Mouse (Mus musculus) thymus, adult 2 months (tissue): Measurements from ENCODE around the gene Zfyve19. TPM values are rescaled to one million over a fixed set of nuclear protein-coding genes. Genes with fewer than 3 reads are reported as not detected.
A peak's percentile ranks its signal among the peaks of the same experiment; 100 is the strongest.

ENCODE experiments used
- DNase-seq: peaks from one replicate; pipeline ENCODE4 v3.0.0; 2021
- H3K27ac ChIP-seq: fragments of 200-500 bp; 2 replicates; pipeline ENCODE4 v1.5.1; 2012; ENCODE audit warnings: low read length, control low read depth; ENCODE audit not compliant: control insufficient read depth, insufficient read depth
- H3K27me3 ChIP-seq: fragments of 200-500 bp; 2 replicates; pipeline ENCODE4 v1.6.1; 2012; ENCODE audit warnings: mild to moderate bottlenecking, low read length, moderate library complexity, mixed read lengths; ENCODE audit not compliant: control insufficient read depth, insufficient read depth
- H3K36me3 ChIP-seq: fragments of 200-500 bp; 2 replicates; pipeline ENCODE4 v1.6.1; 2012; ENCODE audit warnings: mild to moderate bottlenecking, low read length, moderate library complexity; ENCODE audit not compliant: control insufficient read depth, insufficient read depth
- H3K4me1 ChIP-seq: fragments of 200-500 bp; replicated peaks from 2 replicates; pipeline ENCODE4 v1.6.1; 2012; ENCODE audit warnings: low read length; ENCODE audit not compliant: control insufficient read depth, insufficient read depth
- H3K4me3 ChIP-seq: fragments of 200-500 bp; 2 replicates; pipeline ENCODE4 v1.5.1; 2012; ENCODE audit warnings: mild to moderate bottlenecking, low read length, control low read depth, moderate library complexity; ENCODE audit not compliant: control insufficient read depth, insufficient read depth
- CTCF ChIP-seq: fragments of 200-500 bp; IDR thresholded peaks from 2 replicates; pipeline ENCODE4 v1.5.1; 2012; ENCODE audit warnings: mild to moderate bottlenecking, control low read depth, low read length, moderate library complexity, borderline replicate concordance; ENCODE audit not compliant: control insufficient read depth, poor library complexity, insufficient read depth; ENCODE audit errors: extremely low read depth
- POLR2A ChIP-seq: fragments of 200-500 bp; IDR thresholded peaks from 2 replicates; pipeline ENCODE4 v1.6.1; 2012; ENCODE audit warnings: mild to moderate bottlenecking, low read length, control low read depth, moderate library complexity; ENCODE audit not compliant: control insufficient read depth, poor library complexity, insufficient read depth; ENCODE audit errors: extremely low read depth
- WGBS: fragments of 180-500 bp; shearing (Covaris S2); methylation state at CpG from one replicate; pipeline ENCODE4 v1.1.7; 2018; 5-methylcytosine and 5-hydroxymethylcytosine counted together
- polyA plus RNA-seq: library from polyadenylated mRNA; depleted of rRNA; stranded (reverse); fragments of >200 nt; gene quantifications from 2 replicates; pipeline ENCODE4 v1.2.3, GENCODE M21; 2012; rRNA removed

Gene Zfyve19
- 56.2 and 60.9 TPM in 2 replicates for polyA plus RNA-seq

GRCm38 (mm10) chr2:119208344-119209175 is at the start of gene Zfyve19, which contains the start of gene Dnajc17:
Gene Zfyve19, plus strand, starts transcription at chr2:119208617.
Gene Dnajc17, minus strand, starts transcription at chr2:119208795.
- H3K4me1 ChIP-seq = peaks cover 3% of the 10 kb centered on the region
- H3K4me3 ChIP-seq = peak within 1 kb of the TSS; percentile 90
- under 1% methylated on average over 51 of the region's 51 CpGs for WGBS
- peak; percentile 94 for DNase-seq
- peak within 1 kb of the TSS; percentile 24; the same call in 1 of the 2 replicates for H3K27ac ChIP-seq
- peaks cover 3% of the 10 kb centered on the region; the same call in 1 of the 2 replicates for H3K36me3 ChIP-seq
- TF ChIP-seq POLR2A (peak; percentile 51; the same call in 1 of the 2 replicates), CTCF (0 out of 2 replicates have a peak, but pooled peaks have one; percentile 50)
- no peaks in the 10 kb centered on the region for H3K27me3 ChIP-seq

DNA sequence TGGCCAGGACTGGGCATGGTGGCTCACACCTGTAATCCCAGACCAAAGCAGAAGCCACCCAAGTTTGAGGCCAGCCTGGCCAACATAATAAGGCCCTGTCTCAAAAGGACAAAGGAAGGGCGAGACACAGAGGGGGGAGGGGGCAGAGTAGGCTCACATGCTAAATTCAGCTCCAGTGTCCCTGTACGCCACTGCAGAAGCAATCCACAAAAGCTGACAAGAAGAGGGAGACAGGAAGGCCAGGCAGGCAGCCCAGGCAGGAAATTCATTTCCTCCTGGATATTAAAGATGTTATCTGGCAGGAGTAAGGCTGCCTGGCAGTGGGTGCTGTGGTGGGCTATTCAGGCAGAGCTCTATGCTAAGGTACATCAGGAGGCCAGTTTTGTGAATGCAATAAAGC is 47.2 kb upstream of the Zfyve19 start:
- DNase-seq = no peak
- WGBS = 77% methylated on average over 2 of the region's 2 CpGs
- Histone ChIP-seq H3K27ac (no peak overlapping the region), H3K4me3 (no peak overlapping the region), H3K27me3 (no peaks in the 10 kb centered on the region), H3K36me3 (no peaks in the 10 kb centered on the region), H3K4me1 (0 out of 2 replicates have a peak, but pooled peaks cover under 1% of the 10 kb centered on the region)
- TF ChIP-seq POLR2A (no peak), CTCF (no peak)

DNA sequence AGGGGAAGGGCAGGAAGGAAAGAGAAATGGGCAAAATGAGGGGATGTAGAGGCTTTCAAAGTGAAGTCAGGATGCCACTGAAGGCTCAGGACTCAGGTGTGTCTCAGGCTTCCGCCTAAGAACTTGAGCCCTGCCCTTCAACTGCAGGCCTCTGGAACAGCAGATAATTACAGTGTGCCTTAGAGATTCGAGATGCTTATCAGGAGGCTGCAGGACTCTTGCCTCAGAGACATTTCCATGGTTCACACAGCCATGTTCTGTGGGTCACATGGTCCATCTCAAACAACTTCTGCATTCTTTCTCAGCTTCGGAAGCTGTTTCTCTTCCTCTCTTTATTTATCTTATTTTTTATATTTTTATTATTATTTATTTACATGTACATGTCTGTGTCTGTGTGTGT is 45.3 kb upstream of the Zfyve19 start:
- TF ChIP-seq POLR2A (no peak), CTCF (no peak)
- no peak for DNase-seq
- WGBS = 26% methylated on average over 3 of the region's 3 CpGs
- Histone ChIP-seq H3K27me3 (peaks cover 6% of the 10 kb centered on the region; the same call in 1 of the 2 replicates), H3K27ac (no peak overlapping the region), H3K4me1 (peaks cover 11% of the 10 kb centered on the region), H3K36me3 (no peaks in the 10 kb centered on the region), H3K4me3 (no peak overlapping the region)

DNA sequence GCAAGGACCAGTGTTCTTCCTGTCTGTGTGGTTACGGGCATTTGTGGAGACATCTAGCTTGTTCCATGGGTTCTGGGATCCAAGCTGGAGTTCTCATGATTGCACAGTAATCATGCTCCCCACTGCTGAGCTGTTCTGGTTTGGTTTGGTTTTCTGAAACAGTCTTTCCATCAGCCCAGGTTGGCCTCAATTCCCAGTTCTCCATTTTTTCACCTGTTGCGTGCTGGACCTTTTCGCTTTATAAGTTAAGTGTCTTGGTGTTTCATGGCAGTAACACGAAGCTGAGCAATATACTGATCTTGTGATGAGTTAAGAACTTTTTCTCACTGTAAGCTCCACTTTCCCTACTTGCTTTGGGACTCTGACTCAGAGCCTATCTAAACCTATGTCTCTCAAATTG is 44.4 kb upstream of the Zfyve19 start:
- no peaks in the 10 kb centered on the region for H3K36me3 ChIP-seq
- H3K27ac ChIP-seq = no peak overlapping the region
- no peak for DNase-seq
- peaks cover 6% of the 10 kb centered on the region; the same call in 1 of the 2 replicates for H3K27me3 ChIP-seq
- 96% methylated on average over 4 of the region's 4 CpGs for WGBS
- TF ChIP-seq POLR2A (no peak), CTCF (no peak)
- H3K4me3 ChIP-seq = no peak overlapping the region
- H3K4me1 ChIP-seq = peaks cover 11% of the 10 kb centered on the region

DNA sequence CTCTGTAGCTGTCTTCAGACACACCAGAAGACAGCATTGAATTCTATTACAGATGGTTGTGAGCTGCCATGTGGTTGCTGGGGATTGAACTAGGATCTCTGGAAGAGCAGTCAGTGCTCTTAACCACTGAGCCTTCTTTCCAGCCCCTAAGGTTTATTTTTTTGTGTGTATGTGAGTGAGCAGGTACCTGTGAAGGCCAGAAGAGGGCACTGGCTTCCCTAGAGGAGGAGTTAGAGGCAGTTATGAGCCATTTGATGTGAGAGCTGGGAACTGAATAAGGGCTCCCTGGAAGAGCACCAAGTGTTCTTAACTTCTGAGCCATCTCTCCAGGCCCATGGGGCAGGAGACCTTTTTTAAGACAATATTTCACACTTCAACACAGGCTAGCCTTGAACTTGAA is 43.0 kb upstream of the Zfyve19 start:
- peaks cover 11% of the 10 kb centered on the region for H3K4me1 ChIP-seq
- DNase-seq = no peak
- no peaks in the 10 kb centered on the region for H3K36me3 ChIP-seq
- no peak overlapping the region for H3K4me3 ChIP-seq
- TF ChIP-seq CTCF (no peak), POLR2A (no peak)
- H3K27ac ChIP-seq = no peak overlapping the region
- peaks cover 6% of the 10 kb centered on the region; the same call in 1 of the 2 replicates for H3K27me3 ChIP-seq

- no peak within 1 kb of the TSS for H3K27ac ChIP-seq
- peak; percentile 8 for DNase-seq
- H3K4me1 ChIP-seq = peaks cover 11% of the 10 kb centered on the region
- no peak for TF ChIP-seq CTCF
- TF ChIP-seq POLR2A = no peak
- no peaks in the 10 kb centered on the region for H3K36me3 ChIP-seq
- H3K27me3 ChIP-seq = peaks cover 6% of the 10 kb centered on the region; the same call in 1 of the 2 replicates
- H3K4me3 ChIP-seq = peak within 1 kb of the TSS; percentile 22
- WGBS = 1% methylated on average over 60 of the region's 60 CpGs
Observed at GRCm38 (mm10) chr2:119166901-119167865, 41.2 kb upstream of the Zfyve19 start, which contains the start of gene Gchfr. Gene Gchfr, plus strand, starts transcription at chr2:119167773.
